Mouse (Mus musculus): ENCODE results near the gene Sigirr.

GRCm38 (mm10) chr7:141141326-141141725 lies 41.0 kb upstream of the Sigirr start:
- TF ChIP-seq CTCF (IDR thresholded peaks at IDR 0.05; ENCODE audit: low read depth, low read length) (no peak), EP300 (IDR thresholded peaks at IDR 0.05; ENCODE audit: insufficient read depth, low read depth, low read length) (no peak), POLR2A (IDR thresholded peaks at IDR 0.05; ENCODE audit: insufficient read depth, low read length) (no peak)
